Mouse (Mus musculus) hindbrain, embryonic 13.5 days (tissue): ENCODE results near the gene Ankrd34a. TPM values are rescaled to one million over a fixed set of nuclear protein-coding genes. Genes with fewer than 3 reads are reported as not detected.

Experiments used
- ATAC-seq: fragments of 200-750 bp; cut with Nextera tagmentation; 2 replicates; pipeline ENCODE4 v1.8.0; 2017; ENCODE audit warnings: moderate TSS enrichment; ENCODE audit not compliant: low FRiP score
- H3K27ac ChIP-seq: fragments of 300-500 bp; sonication (generic); 2 replicates; pipeline ENCODE4 v1.5.1; 2015; ENCODE audit warnings: inconsistent platforms, mild to moderate bottlenecking, moderate library complexity
- H3K27me3 ChIP-seq: fragments of 300-500 bp; sonication (generic); 2 replicates; pipeline ENCODE4 v1.6.1; 2015; ENCODE audit warnings: mild to moderate bottlenecking, inconsistent platforms
- H3K36me3 ChIP-seq: fragments of 300-500 bp; sonication (generic); 2 replicates; pipeline ENCODE4 v1.6.1; 2015; ENCODE audit warnings: mild to moderate bottlenecking, inconsistent platforms
- H3K4me1 ChIP-seq: fragments of 300-500 bp; sonication (generic); replicated peaks from 2 replicates; pipeline ENCODE4 v1.6.1; 2015; ENCODE audit warnings: inconsistent platforms
- H3K4me2 ChIP-seq: fragments of 300-500 bp; sonication (generic); 2 replicates; pipeline ENCODE4 v1.6.1; 2015; ENCODE audit warnings: inconsistent platforms, mild to moderate bottlenecking, moderate library complexity
- H3K4me3 ChIP-seq: fragments of 300-500 bp; sonication (generic); 2 replicates; pipeline ENCODE4 v1.5.1; 2015; ENCODE audit warnings: mild to moderate bottlenecking, inconsistent platforms
- H3K9ac ChIP-seq: fragments of 300-500 bp; sonication (generic); 2 replicates; pipeline ENCODE4 v1.6.1; 2015; ENCODE audit warnings: mild to moderate bottlenecking, inconsistent platforms
- H3K9me3 ChIP-seq: fragments of 300-500 bp; sonication (generic); 2 replicates; pipeline ENCODE4 v1.6.1; 2016; ENCODE audit warnings: inconsistent platforms
- WGBS: fragments of 180-500 bp; shearing (Covaris S2); methylation state at CpG from one replicate; pipeline ENCODE4 v1.1.7; 2015; 5-methylcytosine and 5-hydroxymethylcytosine counted together
- polyA plus RNA-seq: library from polyadenylated mRNA; unstranded; fragments of >200 nt; fragmentation: Nextera tagmentation; extraction: Ambion mirVana; gene quantifications from 2 replicates; pipeline ENCODE4 v1.2.1, GENCODE M21; 2015

The Ankrd34a gene
- polyA plus RNA-seq, 1 experiment from 2014 or later = 10.5 TPM

DNA sequence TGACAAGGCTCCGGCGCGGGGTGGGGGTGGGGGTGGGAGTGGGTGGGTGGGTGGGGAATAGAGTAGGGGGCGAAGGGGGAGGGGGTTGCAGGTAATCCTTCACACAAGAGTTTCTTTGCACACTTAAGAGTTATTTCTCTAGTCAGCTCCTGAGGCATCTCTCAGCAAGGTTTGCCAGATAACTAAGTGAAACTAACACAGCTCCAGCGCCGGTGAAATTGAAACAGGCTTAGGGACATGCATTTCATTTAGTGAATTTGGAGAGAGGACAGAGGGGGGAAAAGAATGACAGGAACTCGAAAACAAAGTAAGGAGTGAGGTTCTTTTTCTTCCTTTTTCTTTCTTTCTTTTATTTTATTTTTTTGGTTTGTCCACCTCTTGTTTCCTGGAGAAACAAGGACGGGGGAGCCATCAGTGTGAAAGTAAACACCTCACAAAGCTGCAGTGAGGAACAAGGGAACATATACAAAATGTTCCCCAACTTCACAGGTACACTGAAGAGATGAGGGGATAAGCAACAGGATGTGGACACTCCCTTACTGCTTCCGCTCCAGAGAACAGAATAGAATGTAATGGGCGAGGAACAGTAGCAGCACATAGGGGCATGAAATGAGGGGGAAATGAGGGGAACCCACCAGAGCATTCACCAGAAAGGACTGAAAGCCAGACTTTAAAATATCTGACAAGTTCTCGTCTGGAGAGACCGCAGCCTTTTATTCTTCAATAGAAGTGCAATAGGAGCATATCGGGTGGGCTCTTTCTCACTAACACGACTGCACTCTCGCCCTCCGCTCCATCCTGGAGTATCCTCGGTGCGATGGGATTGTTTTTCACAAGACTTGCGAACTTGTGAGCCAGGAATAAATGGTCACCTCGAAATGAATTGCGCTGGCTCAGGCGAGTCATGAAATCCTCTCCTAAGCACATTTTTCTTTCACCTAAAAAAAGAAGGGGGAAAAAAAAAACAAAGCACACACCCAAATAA is 39.5 kb upstream of the Ankrd34a start:
- Histone ChIP-seq H3K36me3 (peaks cover 21% of the 10 kb centered on the region), H3K9ac (peak overlapping the region; percentile 69), H3K9me3 (no peaks in the 10 kb centered on the region), H3K27ac (peak overlapping the region; percentile 84), H3K4me1 (peaks cover 58% of the 10 kb centered on the region), H3K4me3 (peak overlapping the region; percentile 76), H3K27me3 (no peaks in the 10 kb centered on the region), H3K4me2 (peak overlapping the region; percentile 84)
- ATAC-seq = peak; percentile 7; the same call in 1 of the 2 replicates
- WGBS = 14% methylated on average over 22 of the region's 22 CpGs

DNA sequence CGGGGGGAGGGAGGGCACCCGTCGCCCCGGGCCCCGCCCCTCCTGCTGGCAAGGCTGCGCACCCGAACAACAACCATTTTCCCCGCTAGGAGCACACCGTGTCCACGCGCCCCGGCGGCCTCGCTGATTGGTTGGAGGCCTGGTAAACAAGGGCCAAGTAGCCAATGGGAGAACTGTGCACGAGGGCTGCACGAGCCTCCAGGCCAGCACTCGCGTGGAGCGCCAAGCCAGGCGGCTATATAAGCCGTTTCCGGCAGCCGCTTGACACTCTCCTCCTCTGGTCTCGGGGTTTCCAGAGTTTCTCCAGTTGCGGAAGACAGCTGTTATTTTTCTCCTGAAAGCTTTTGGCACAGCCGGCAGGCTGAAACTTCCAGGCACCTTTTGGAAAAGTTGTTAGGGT is 38.7 kb upstream of the Ankrd34a start, which contains the start of gene Txnip:
Txnip (plus strand) TSS at position 264 of the 400 bp plus-strand sequence.
- ATAC-seq = peak; percentile 99
- Histone ChIP-seq H3K27me3 (no peaks in the 10 kb centered on the region), H3K36me3 (peaks cover 21% of the 10 kb centered on the region), H3K27ac (peak within 1 kb of the TSS; percentile 84), H3K4me2 (peak within 1 kb of the TSS; percentile 84), H3K9ac (peak within 1 kb of the TSS; percentile 78), H3K4me3 (peak within 1 kb of the TSS; percentile 76), H3K9me3 (no peaks in the 10 kb centered on the region), H3K4me1 (peaks cover 63% of the 10 kb centered on the region)
- under 1% methylated on average over 26 of the region's 26 CpGs for WGBS

GRCm38 (mm10) chr3:96558159-96558558 is 38.3 kb upstream of the Ankrd34a start:
- Histone ChIP-seq H3K4me2 (peak overlapping the region; percentile 84), H3K9me3 (no peaks in the 10 kb centered on the region), H3K36me3 (peaks cover 21% of the 10 kb centered on the region), H3K4me3 (peak overlapping the region; percentile 76), H3K4me1 (peaks cover 63% of the 10 kb centered on the region), H3K27me3 (no peaks in the 10 kb centered on the region), H3K27ac (peak overlapping the region; percentile 77), H3K9ac (peak overlapping the region; percentile 78)
- peak; percentile 29 for ATAC-seq
- 0% methylated on average over 17 of the region's 17 CpGs for WGBS

GRCm38 (mm10) chr3:96558668-96559196 is 37.7 kb upstream of the Ankrd34a start:
- peak overlapping the region; percentile 78 for H3K9ac ChIP-seq
- H3K27ac ChIP-seq = peak overlapping the region; percentile 32; the same call in 1 of the 2 replicates
- H3K4me3 ChIP-seq = peak overlapping the region; percentile 76
- 35% methylated on average over 10 of the region's 10 CpGs for WGBS
- no peak for ATAC-seq
- no peaks in the 10 kb centered on the region for H3K27me3 ChIP-seq
- no peaks in the 10 kb centered on the region for H3K9me3 ChIP-seq
- H3K36me3 ChIP-seq = peaks cover 21% of the 10 kb centered on the region
- H3K4me1 ChIP-seq = peaks cover 63% of the 10 kb centered on the region
- peak overlapping the region; percentile 84 for H3K4me2 ChIP-seq

- H3K9me3 ChIP-seq = no peaks in the 10 kb centered on the region
- H3K36me3 ChIP-seq = peaks cover 21% of the 10 kb centered on the region
- no peak for ATAC-seq
- H3K4me1 ChIP-seq = peaks cover 63% of the 10 kb centered on the region
- peak overlapping the region; percentile 76 for H3K4me3 ChIP-seq
- H3K27me3 ChIP-seq = no peaks in the 10 kb centered on the region
- WGBS = 84% methylated on average over 12 of the region's 12 CpGs
- H3K9ac ChIP-seq = peak overlapping the region; percentile 78
- H3K4me2 ChIP-seq = peak overlapping the region; percentile 84
- H3K27ac ChIP-seq = 0 out of 2 replicates have a peak overlapping the region, but pooled peaks have one; percentile 23
Measured at GRCm38 (mm10) chr3:96559398-96559910, 37.0 kb upstream of the Ankrd34a start.

DNA sequence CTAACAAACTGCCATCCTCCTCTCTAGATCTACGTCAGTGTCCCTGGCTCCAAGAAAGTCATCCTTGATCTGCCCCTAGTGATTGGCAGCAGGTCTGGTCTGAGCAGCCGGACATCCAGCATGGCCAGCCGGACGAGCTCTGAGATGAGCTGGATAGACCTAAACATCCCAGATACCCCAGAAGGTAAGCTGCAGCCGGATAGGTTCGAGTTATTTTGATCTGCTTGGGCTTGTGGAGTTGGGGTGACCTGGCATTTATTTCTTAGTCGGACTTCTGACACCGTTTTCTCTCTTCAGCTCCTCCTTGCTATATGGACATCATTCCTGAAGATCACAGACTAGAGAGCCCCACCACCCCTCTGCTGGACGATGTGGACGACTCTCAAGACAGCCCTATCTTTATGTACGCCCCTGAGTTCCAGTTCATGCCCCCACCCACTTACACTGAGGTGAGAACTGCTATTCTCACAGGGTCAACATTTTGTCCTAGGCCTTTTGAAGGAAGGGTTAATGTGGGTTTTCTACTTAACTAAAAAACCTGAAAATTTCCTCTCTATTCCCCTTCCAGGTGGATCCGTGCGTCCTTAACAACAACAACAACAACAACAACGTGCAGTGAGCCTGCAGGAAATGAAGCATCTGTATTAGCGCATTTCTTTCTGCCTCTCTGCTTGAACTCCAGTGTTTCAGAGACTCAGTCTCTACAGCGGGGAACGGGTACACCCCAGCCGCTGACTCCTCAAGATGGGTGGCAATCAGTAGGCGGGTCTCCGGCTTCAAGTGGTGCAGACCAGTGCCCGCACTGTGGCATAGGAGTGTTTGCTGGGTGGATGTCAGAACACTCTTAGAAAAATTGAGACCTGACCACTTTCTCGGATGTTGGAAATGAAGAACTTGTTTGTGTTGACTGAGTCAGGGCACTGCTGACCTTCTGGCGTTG is 36.3 kb upstream of the Ankrd34a start:
- no peak for ATAC-seq
- 0 out of 2 replicates have a peak overlapping the region, but pooled peaks have one; percentile 23 for H3K27ac ChIP-seq

DNA sequence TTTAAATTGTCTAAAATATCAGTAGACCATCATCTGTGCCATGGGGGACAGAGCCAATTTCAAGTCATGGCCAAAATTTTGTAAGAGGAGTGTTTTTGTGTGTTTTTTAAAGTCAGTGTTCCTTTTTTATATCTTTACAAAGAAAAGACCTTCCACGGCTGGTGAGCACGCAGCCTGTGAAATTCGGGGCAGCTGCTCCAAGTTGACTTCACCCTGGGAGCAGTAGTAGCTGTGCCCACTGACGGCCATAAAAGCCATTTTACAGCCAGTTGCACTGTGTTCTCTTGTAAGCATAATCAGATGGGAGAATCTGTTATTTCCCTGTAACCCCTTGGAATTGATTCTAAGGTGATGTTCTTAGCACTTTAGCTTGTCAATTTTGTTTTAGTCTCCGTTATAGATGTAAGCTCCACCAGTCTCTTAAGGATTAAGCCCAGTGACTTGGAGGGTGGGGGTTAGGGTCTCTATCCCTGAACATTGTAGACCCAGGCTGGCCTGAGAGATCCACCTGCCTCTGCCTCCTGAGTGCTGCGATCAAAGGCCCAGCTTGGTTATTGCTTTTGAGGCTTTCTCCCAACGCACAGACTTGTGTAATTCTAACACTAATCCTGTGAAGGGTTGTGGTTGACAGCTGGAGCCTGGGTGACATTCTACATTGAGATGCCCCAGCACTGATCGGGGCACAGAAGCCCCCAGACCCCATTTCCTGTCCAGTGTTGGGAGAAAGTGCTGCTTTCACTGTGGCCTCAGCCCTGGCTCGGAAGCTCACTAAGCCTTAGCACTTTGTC is 35.4 kb upstream of the Ankrd34a start:
- H3K9me3 ChIP-seq = no peaks in the 10 kb centered on the region
- H3K4me2 ChIP-seq = peak overlapping the region; percentile 84
- no peaks in the 10 kb centered on the region for H3K27me3 ChIP-seq
- no peak for ATAC-seq
- WGBS = 84% methylated on average over 9 of the region's 9 CpGs
- H3K36me3 ChIP-seq = peaks cover 21% of the 10 kb centered on the region
- H3K27ac ChIP-seq = peak overlapping the region; percentile 35; the same call in 1 of the 2 replicates
- peak overlapping the region; percentile 76 for H3K4me3 ChIP-seq
- peaks cover 52% of the 10 kb centered on the region for H3K4me1 ChIP-seq
- 0 out of 2 replicates have a peak overlapping the region, but pooled peaks have one; percentile 51 for H3K9ac ChIP-seq

More for the DNA sequence above, 36.3 kb upstream of the Ankrd34a start:
- peak overlapping the region; percentile 78 for H3K9ac ChIP-seq
- WGBS = 88% methylated on average over 23 of the region's 23 CpGs
- H3K4me3 ChIP-seq = peak overlapping the region; percentile 76
- peak overlapping the region; percentile 84 for H3K4me2 ChIP-seq
- H3K36me3 ChIP-seq = peaks cover 21% of the 10 kb centered on the region
- H3K4me1 ChIP-seq = peaks cover 58% of the 10 kb centered on the region
- no peaks in the 10 kb centered on the region for H3K27me3 ChIP-seq
- no peaks in the 10 kb centered on the region for H3K9me3 ChIP-seq

DNA sequence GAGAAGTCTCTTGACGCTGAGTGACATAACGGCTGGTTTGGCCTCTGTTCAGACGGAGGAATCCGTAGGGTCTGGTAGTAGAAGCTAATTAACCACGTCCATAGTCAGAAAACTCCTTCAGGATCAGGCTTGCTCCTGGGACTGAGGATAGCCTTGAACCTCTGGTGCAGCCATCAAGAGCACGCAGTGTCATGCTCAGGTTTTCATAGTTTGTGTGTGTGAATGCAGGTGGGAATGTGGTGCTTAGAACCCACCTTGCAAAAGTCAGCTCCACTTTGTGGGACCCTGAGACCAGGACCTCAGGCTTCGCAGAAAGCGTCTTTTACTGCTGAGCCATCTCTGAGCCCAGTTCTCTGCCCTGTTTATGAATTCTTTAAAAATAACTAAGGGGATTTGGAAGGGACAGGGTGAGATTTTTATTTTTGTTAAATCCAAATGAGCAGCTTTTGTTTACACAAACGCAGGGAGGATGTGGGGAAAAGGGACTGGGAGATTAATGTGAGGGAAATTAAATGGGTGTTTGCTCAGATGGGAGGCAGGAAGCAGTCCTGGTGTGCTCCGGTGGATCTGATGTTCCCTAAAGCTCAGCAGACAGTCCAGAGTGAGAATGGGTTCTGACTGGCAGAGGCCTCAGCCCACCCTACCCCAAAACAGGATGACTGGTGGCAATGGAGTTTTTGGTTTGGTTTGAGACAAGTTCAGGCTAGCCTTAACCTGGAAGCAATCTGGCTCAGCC is 34.3 kb upstream of the Ankrd34a start:
- no peak overlapping the region for H3K4me2 ChIP-seq

DNA sequence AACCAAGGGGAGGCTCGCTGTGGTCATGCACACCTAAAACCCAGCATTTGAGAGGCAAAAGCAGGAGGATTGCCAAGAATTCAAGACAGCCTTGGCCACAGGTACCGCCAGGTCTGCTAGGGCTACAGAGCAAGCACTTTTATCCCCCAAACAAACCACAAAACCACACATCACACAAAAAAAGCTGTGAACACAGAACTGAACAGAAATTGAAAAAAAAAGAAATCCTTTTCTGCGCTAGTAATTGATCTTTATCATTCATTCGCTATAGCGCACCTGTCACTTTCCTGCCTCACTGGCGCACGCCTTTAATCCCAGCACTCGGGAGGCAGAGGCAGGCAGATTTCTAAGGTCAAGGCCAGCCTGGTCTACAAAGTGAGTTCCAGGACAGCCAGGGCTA is 33.2 kb upstream of the Ankrd34a start:
- H3K9me3 ChIP-seq = no peaks in the 10 kb centered on the region
- H3K4me3 ChIP-seq = no peak overlapping the region
- no peak overlapping the region for H3K9ac ChIP-seq
- no peak overlapping the region for H3K27ac ChIP-seq
- no peak overlapping the region for H3K4me2 ChIP-seq
- 97% methylated on average over 8 of the region's 8 CpGs for WGBS
- H3K27me3 ChIP-seq = no peaks in the 10 kb centered on the region
- peaks cover 21% of the 10 kb centered on the region for H3K36me3 ChIP-seq
- no peak for ATAC-seq
- H3K4me1 ChIP-seq = peaks cover 40% of the 10 kb centered on the region

More for the DNA sequence above, 34.3 kb upstream of the Ankrd34a start:
- 60% methylated on average over 10 of the region's 10 CpGs for WGBS
- Histone ChIP-seq H3K9me3 (no peaks in the 10 kb centered on the region), H3K27ac (no peak overlapping the region), H3K27me3 (no peaks in the 10 kb centered on the region), H3K9ac (no peak overlapping the region), H3K36me3 (peaks cover 21% of the 10 kb centered on the region), H3K4me1 (peaks cover 41% of the 10 kb centered on the region), H3K4me3 (no peak overlapping the region)
- ATAC-seq = no peak

DNA sequence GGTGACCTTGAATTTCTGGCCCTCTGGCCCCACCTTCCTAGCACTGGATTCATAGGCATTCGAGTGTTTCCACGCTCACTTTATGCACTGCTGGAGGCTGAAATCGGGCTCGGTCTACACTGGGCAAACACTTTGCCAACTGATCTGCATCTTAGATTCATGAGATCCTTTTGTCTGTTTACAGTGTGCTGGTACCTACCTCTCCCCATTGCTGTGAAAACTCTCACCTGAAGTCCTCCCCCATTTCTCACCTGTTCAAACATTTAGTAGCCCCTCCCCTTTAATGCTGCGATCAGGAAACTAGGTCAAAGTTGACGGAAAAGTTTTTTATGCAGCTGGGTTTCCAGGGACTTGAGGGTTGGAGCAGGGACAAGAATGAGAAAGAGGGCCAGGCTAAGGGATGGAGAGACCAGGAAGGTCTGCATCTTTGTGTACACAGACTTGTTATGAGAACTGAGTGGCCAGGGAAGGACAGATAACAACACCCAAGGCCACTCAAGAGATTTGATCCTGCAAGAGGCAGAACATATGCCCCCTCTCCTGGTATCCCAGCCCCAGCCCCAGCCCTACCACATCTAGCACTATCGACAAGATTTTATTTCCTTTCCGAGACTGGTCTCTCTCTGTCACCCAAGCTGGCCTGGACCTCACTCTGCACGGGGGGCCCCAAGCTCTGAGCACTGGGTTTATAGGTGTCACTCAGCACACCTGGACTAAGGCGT is 32.4 kb upstream of the Ankrd34a start:
- Histone ChIP-seq H3K36me3 (peaks cover 21% of the 10 kb centered on the region), H3K27ac (no peak overlapping the region), H3K27me3 (no peaks in the 10 kb centered on the region), H3K9me3 (no peaks in the 10 kb centered on the region), H3K4me3 (no peak overlapping the region), H3K4me1 (peaks cover 33% of the 10 kb centered on the region), H3K9ac (no peak overlapping the region), H3K4me2 (no peak overlapping the region)
- ATAC-seq = no peak
- WGBS = 77% methylated on average over 10 of the region's 10 CpGs
